Mouse (Mus musculus) heart, embryonic 12.5 days (tissue): Measurements from ENCODE around the gene Bsnd. TPM values are rescaled to one million over a fixed set of nuclear protein-coding genes. Genes with fewer than 3 reads are reported as not detected.
A peak's percentile ranks its signal among the peaks of the same experiment; 100 is the strongest.

ENCODE experiments used
- ATAC-seq: fragments of 200-750 bp; cut with Nextera tagmentation; 2 replicates; pipeline ENCODE4 v1.8.0; 2017; ENCODE audit warnings: moderate TSS enrichment, moderate library complexity; ENCODE audit not compliant: insufficient number of reproducible peaks, low FRiP score
- H3K27ac ChIP-seq: fragments of 300-500 bp; sonication (generic); 2 replicates; pipeline ENCODE4 v1.5.1; 2016; ENCODE audit warnings: mild to moderate bottlenecking, moderate library complexity; ENCODE audit not compliant: poor library complexity, severe bottlenecking
- H3K27me3 ChIP-seq: fragments of 300-500 bp; sonication (generic); replicated peaks from 2 replicates; pipeline ENCODE4 v1.6.1; 2016; ENCODE audit warnings: mild to moderate bottlenecking, moderate library complexity
- H3K36me3 ChIP-seq: fragments of 300-500 bp; sonication (generic); 2 replicates; pipeline ENCODE4 v1.6.1; 2016; ENCODE audit warnings: mild to moderate bottlenecking, moderate library complexity
- H3K4me1 ChIP-seq: fragments of 300-500 bp; sonication (generic); replicated peaks from 2 replicates; pipeline ENCODE4 v1.6.1; 2016; ENCODE audit warnings: mild to moderate bottlenecking
- H3K4me2 ChIP-seq: fragments of 300-500 bp; sonication (generic); 2 replicates; pipeline ENCODE4 v1.6.1; 2016; ENCODE audit warnings: mild to moderate bottlenecking, moderate library complexity
- H3K4me3 ChIP-seq: fragments of 300-500 bp; sonication (generic); 2 replicates; pipeline ENCODE4 v1.5.1; 2016; ENCODE audit warnings: mild to moderate bottlenecking
- H3K9ac ChIP-seq: fragments of 300-500 bp; sonication (generic); 2 replicates; pipeline ENCODE4 v1.6.1; 2016; ENCODE audit warnings: mild to moderate bottlenecking, moderate library complexity
- H3K9me3 ChIP-seq: fragments of 300-500 bp; sonication (generic); replicated peaks from 2 replicates; pipeline ENCODE4 v1.6.1; 2016; ENCODE audit warnings: mild to moderate bottlenecking, moderate library complexity
- WGBS: fragments of 180-500 bp; shearing (Covaris S2); methylation state at CpG from one replicate; pipeline ENCODE4 v1.1.7; 2016; 5-methylcytosine and 5-hydroxymethylcytosine counted together
- polyA plus RNA-seq: library from polyadenylated mRNA; unstranded; fragments of >200 nt; fragmentation: Nextera tagmentation; extraction: Ambion mirVana; gene quantifications from 2 replicates; pipeline ENCODE4 v1.2.1, GENCODE M21; 2016

Gene Bsnd
- polyA plus RNA-seq: not detected in 2 replicates

DNA sequence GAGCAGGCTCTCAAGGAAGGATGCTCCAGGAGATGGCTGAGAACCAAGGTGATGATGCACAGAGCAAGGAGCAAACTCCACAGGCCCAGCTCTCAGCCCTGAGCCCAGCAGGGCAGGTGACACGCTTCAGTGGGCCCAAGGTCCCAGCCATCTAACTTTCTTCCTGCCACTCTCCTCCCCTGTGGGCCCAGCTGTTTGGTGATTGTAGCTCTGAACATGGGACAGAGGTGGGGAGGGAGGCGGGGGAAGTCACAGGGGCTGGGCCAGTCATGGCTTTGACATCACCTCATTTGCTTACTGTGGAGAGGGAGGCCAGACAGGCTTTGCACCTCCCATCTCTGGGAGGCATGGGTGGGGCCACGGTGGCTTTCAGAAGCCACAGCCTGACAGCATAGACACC is at the start of gene Bsnd:
TSS of gene Bsnd (minus strand) at position 168 of the 400 bp plus-strand sequence.
- Histone ChIP-seq H3K4me3 (no peak within 1 kb of the TSS), H3K9ac (no peak within 1 kb of the TSS), H3K4me1 (0 out of 2 replicates have a peak, but pooled peaks cover 5% of the 10 kb centered on the region), H3K36me3 (no peaks in the 10 kb centered on the region), H3K27ac (no peak within 1 kb of the TSS), H3K4me2 (no peak within 1 kb of the TSS), H3K9me3 (no peaks in the 10 kb centered on the region), H3K27me3 (peaks cover 26% of the 10 kb centered on the region)
- WGBS: 62% methylated on average over 3 of the region's 3 CpGs
- ATAC-seq: no peak

- ATAC-seq: no peak
- peaks cover 19% of the 10 kb centered on the region for H3K4me1 ChIP-seq
- H3K36me3 ChIP-seq: no peaks in the 10 kb centered on the region
- 66% methylated on average over 3 of the region's 3 CpGs for WGBS
- no peak overlapping the region for H3K4me2 ChIP-seq
- no peaks in the 10 kb centered on the region for H3K9me3 ChIP-seq
- H3K27me3 ChIP-seq: peaks cover 28% of the 10 kb centered on the region; the same call in 1 of the 2 replicates
- no peak overlapping the region for H3K9ac ChIP-seq
- no peak overlapping the region for H3K4me3 ChIP-seq
- H3K27ac ChIP-seq: no peak overlapping the region
Measured at GRCm38 (mm10) chr4:106541491-106541890, 49.4 kb upstream of the Bsnd start.

GRCm38 (mm10) chr4:106539756-106540155 is 47.7 kb upstream of the Bsnd start:
- Histone ChIP-seq H3K9ac (no peak overlapping the region), H3K9me3 (no peaks in the 10 kb centered on the region), H3K36me3 (no peaks in the 10 kb centered on the region), H3K4me3 (no peak overlapping the region), H3K4me2 (no peak overlapping the region), H3K4me1 (peaks cover 3% of the 10 kb centered on the region; the same call in 1 of the 2 replicates), H3K27ac (no peak overlapping the region), H3K27me3 (peaks cover 40% of the 10 kb centered on the region)
- WGBS: 82% methylated on average over 5 of the region's 5 CpGs
- ATAC-seq: no peak

- H3K27me3 ChIP-seq: peaks cover 23% of the 10 kb centered on the region
- peaks cover 8% of the 10 kb centered on the region for H3K4me1 ChIP-seq
- H3K4me2 ChIP-seq: no peak overlapping the region
- H3K9ac ChIP-seq: no peak overlapping the region
- H3K4me3 ChIP-seq: no peak overlapping the region
- ATAC-seq: no peak
- 31% methylated on average over 7 of the region's 7 CpGs for WGBS
- no peaks in the 10 kb centered on the region for H3K36me3 ChIP-seq
- H3K27ac ChIP-seq: no peak overlapping the region
- H3K9me3 ChIP-seq: no peaks in the 10 kb centered on the region
Measured at GRCm38 (mm10) chr4:106534256-106534655, 42.2 kb upstream of the Bsnd start.

DNA sequence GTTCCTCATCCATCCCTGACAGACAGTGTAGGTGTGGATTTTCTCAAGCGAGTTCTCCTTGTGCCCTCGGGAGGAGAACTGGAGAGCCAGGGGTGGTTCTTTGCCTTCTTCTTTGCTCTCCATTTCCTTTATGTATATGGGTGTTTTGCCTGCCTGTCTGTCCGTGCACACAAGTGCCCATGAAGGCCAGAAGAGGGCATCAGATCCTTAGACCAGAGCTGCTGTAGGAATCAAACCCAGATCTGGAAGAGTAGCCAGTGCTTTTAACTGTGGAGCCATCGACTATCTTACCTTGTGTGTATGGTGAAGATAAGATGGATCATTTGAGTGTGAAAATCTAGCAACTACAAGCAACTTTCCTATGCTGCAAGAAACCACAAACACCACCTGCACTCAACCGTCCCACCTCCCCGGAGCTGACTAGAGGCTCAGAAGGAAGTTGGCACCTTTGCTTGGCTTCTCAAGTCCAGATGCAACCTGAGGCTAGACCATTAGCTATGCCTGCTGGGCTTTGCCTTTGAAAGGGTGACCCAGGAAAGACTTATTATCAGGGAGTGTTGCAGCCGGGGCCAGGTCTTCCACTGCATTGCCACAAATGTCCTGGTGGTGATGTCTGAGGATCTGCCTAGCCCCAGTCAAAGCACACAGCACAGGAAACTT is 41.5 kb upstream of the Bsnd start:
- Histone ChIP-seq H3K36me3 (no peaks in the 10 kb centered on the region), H3K27me3 (peaks cover 23% of the 10 kb centered on the region), H3K4me2 (no peak overlapping the region), H3K4me1 (peaks cover 9% of the 10 kb centered on the region), H3K4me3 (no peak overlapping the region), H3K9ac (no peak overlapping the region), H3K27ac (no peak overlapping the region), H3K9me3 (no peaks in the 10 kb centered on the region)
- ATAC-seq: no peak
- WGBS: 42% methylated on average over 7 of the region's 7 CpGs

- Histone ChIP-seq H3K36me3 (no peaks in the 10 kb centered on the region), H3K9ac (no peak overlapping the region), H3K4me2 (no peak overlapping the region), H3K4me1 (peaks cover 14% of the 10 kb centered on the region), H3K27me3 (peaks cover 5% of the 10 kb centered on the region; the same call in 1 of the 2 replicates), H3K9me3 (no peaks in the 10 kb centered on the region), H3K4me3 (no peak overlapping the region), H3K27ac (no peak overlapping the region)
- 64% methylated on average over 9 of the region's 9 CpGs for WGBS
- peak; percentile 18; the same call in 1 of the 2 replicates for ATAC-seq
Measured at GRCm38 (mm10) chr4:106530113-106530482, 38.0 kb upstream of the Bsnd start.

GRCm38 (mm10) chr4:106529375-106530112 is 37.5 kb upstream of the Bsnd start:
- H3K4me2 ChIP-seq: peak overlapping the region; percentile 59
- ATAC-seq: peak; percentile 89
- peak overlapping the region; percentile 64 for H3K9ac ChIP-seq
- no peaks in the 10 kb centered on the region for H3K9me3 ChIP-seq
- H3K4me3 ChIP-seq: peak overlapping the region; percentile 17; the same call in 1 of the 2 replicates
- no peaks in the 10 kb centered on the region for H3K27me3 ChIP-seq
- peaks cover 14% of the 10 kb centered on the region for H3K4me1 ChIP-seq
- 14% methylated on average over 17 of the region's 17 CpGs for WGBS
- no peaks in the 10 kb centered on the region for H3K36me3 ChIP-seq
- no peak overlapping the region for H3K27ac ChIP-seq

GRCm38 (mm10) chr4:106527856-106528547 is 35.9 kb upstream of the Bsnd start:
- no peak overlapping the region for H3K9ac ChIP-seq
- peaks cover 11% of the 10 kb centered on the region for H3K4me1 ChIP-seq
- no peak overlapping the region for H3K4me2 ChIP-seq
- no peak overlapping the region for H3K27ac ChIP-seq
- H3K4me3 ChIP-seq: no peak overlapping the region
- H3K27me3 ChIP-seq: no peaks in the 10 kb centered on the region
- H3K9me3 ChIP-seq: no peaks in the 10 kb centered on the region
- 64% methylated on average over 7 of the region's 7 CpGs for WGBS
- ATAC-seq: no peak
- H3K36me3 ChIP-seq: no peaks in the 10 kb centered on the region

- WGBS: 84% methylated on average over 2 of the region's 2 CpGs
- no peak for ATAC-seq
- no peak overlapping the region for H3K4me2 ChIP-seq
- no peak overlapping the region for H3K4me3 ChIP-seq
- no peaks in the 10 kb centered on the region for H3K36me3 ChIP-seq
- H3K9ac ChIP-seq: no peak overlapping the region
- H3K9me3 ChIP-seq: no peaks in the 10 kb centered on the region
- H3K27ac ChIP-seq: no peak overlapping the region
- H3K4me1 ChIP-seq: peaks cover 11% of the 10 kb centered on the region
- H3K27me3 ChIP-seq: no peaks in the 10 kb centered on the region
Measured at GRCm38 (mm10) chr4:106525001-106525400, 32.9 kb upstream of the Bsnd start.

- ATAC-seq: no peak
- no peaks in the 10 kb centered on the region for H3K36me3 ChIP-seq
- H3K27me3 ChIP-seq: no peaks in the 10 kb centered on the region
- no peaks in the 10 kb centered on the region for H3K9me3 ChIP-seq
- H3K4me1 ChIP-seq: peaks cover 6% of the 10 kb centered on the region; the same call in 1 of the 2 replicates
- no peak overlapping the region for H3K4me3 ChIP-seq
- H3K4me2 ChIP-seq: no peak overlapping the region
- 65% methylated on average over 2 of the region's 2 CpGs for WGBS
- H3K9ac ChIP-seq: no peak overlapping the region
- no peak overlapping the region for H3K27ac ChIP-seq
Measured at GRCm38 (mm10) chr4:106524131-106524530, 32.0 kb upstream of the Bsnd start.

DNA sequence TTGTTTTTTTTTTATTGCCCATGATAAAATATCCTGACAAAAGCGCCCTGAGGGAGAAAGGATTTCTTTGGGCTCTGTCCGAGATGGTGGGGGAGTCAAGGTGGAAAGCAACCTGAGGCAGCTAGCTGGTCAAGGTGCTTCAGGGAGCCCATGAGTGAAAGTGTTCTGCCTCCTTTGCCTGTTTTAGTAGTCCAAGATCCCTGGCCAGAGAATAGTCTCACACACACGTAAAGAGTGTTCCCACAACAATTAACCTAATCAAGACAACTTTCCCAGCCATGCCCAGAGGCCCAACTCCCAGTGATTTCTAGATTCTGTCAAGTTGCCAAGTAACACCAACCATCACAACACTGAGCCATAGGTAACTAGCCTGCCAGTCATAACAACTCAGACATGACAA is 30.5 kb upstream of the Bsnd start:
- no peaks in the 10 kb centered on the region for H3K9me3 ChIP-seq
- no peak overlapping the region for H3K4me3 ChIP-seq

More for the DNA sequence above, 30.5 kb upstream of the Bsnd start:
- no peak overlapping the region for H3K27ac ChIP-seq
- H3K36me3 ChIP-seq: no peaks in the 10 kb centered on the region
- 74% methylated on average over 3 of the region's 3 CpGs for WGBS
- peaks cover 5% of the 10 kb centered on the region; the same call in 1 of the 2 replicates for H3K27me3 ChIP-seq
- no peak overlapping the region for H3K4me2 ChIP-seq
- H3K4me1 ChIP-seq: 0 out of 2 replicates have a peak, but pooled peaks cover 2% of the 10 kb centered on the region
- ATAC-seq: no peak
- no peak overlapping the region for H3K9ac ChIP-seq
